Mouse (Mus musculus): Measurements from ENCODE around the gene Syne4. TPM values are rescaled to one million over a fixed set of nuclear protein-coding genes. Genes with fewer than 3 reads are reported as not detected.

Gene Syne4
- polyA plus RNA-seq (2012; rRNA removed) = 5.4 and 7.2 TPM in 2 replicates

- no peak for DNase-seq (ENCODE audit: low read depth)
Measured at GRCm38 (mm10) chr7:30314721-30315155, at the start of gene Syne4. Syne4 (plus strand) TSS chr7:30314807.

- DNase-seq (ENCODE audit: low read depth) = no peak
Measured at GRCm38 (mm10) chr7:30265041-30265440, 49.6 kb upstream of the Syne4 start.

- DNase-seq (ENCODE audit: low read depth) = no peak
Measured at GRCm38 (mm10) chr7:30265531-30265930, 49.1 kb upstream of the Syne4 start.

GRCm38 (mm10) chr7:30265935-30266334, 48.7 kb upstream of the Syne4 start:
- DNase-seq (ENCODE audit: low read depth) = no peak

DNA sequence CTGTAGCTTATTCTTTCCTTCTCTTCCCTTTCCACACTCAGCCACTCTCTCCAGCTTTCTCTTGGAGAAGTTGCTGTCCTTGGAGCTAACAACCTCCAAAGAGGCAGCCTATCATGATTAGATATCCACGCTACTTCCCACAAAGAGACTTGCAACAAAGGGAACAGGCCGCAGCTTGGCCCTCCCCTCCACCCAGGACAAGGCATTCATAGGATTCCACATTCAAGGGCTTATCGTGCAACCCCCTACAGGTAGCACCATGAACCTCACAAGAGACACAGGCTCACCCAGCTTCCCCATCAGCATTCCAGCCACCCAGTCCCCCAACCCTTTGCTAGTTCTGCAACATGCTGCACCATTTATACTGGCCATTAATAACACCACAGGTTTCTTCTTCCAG, 47.8 kb upstream of the Syne4 start:
- no peak for DNase-seq (ENCODE audit: low read depth)

DNA sequence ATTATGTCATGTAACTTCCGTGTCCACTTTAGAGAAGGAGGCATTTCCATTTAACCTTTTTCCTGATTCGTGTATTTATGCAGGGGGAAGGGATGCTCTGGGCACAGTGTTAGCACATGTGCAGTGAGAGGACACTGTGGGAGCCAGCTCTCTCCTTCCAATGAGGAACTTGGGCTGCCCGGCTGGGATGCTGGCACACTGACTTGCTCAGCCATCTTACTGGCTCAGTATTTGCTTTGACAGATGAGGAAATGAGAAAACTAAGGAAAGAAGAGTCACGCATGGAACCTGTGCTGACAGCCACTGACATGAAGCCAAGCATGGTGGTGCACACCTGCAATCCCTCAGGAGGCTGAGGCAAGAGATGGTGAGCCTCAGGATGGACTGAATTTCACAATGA, 45.0 kb upstream of the Syne4 start:
- DNase-seq (ENCODE audit: low read depth) = no peak

- DNase-seq (ENCODE audit: low read depth) = no peak
Measured at GRCm38 (mm10) chr7:30274383-30274782, 40.2 kb upstream of the Syne4 start.

GRCm38 (mm10) chr7:30278911-30279310, 35.7 kb upstream of the Syne4 start:
- no peak for DNase-seq (ENCODE audit: low read depth)

DNA sequence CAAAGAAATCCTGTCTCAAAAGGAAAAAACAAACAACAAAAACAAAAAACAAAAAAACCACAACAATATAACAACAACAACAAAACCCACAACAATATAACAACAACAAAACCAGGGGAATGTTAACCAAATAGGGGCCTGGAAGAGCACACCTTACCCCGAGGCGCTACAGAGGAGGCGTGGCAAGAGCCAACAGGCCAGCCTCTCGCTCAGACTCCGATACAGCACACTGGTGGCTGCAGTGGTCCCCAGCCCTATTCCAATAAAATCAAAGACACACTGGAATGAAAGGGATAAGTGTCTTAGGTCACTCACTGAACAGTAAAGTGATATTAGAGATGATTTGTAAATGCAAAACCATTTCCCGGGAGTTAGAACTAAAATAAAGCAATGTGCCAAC, 35.1 kb upstream of the Syne4 start:
- no peak for DNase-seq (ENCODE audit: low read depth)

GRCm38 (mm10) chr7:30279951-30280669, 34.5 kb upstream of the Syne4 start, which contains the start of the genes Thap8 and Wdr62:
Thap8 (plus strand) TSS chr7:30280094.
Wdr62 (minus strand) TSS chr7:30280419.
- peak; percentile 45 for DNase-seq (ENCODE audit: low read depth)

DNA sequence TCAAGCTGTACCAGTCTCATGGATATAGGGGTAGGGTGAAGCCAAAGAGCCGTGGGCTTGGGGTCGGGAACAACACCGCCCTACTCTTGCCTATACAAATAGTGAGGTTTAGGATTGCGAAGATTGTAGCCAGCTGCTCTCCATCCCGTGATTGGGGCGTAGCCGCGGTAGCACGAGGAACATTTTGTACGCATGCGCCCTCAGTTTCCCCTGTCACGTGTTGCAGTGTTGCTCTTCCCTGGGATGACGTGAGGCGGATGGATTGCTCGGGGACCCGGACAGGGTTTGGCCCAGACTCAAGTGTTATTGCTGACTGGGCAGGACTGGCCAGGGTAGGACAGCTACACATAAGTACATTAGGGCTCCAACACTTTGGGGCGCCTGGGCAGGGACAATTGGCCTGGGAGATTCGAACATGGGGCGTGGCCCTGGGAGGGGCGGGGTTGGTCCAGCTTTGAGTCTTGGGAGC, 33.9 kb upstream of the Syne4 start:
- peak; percentile 20 for DNase-seq (ENCODE audit: low read depth)

DNA sequence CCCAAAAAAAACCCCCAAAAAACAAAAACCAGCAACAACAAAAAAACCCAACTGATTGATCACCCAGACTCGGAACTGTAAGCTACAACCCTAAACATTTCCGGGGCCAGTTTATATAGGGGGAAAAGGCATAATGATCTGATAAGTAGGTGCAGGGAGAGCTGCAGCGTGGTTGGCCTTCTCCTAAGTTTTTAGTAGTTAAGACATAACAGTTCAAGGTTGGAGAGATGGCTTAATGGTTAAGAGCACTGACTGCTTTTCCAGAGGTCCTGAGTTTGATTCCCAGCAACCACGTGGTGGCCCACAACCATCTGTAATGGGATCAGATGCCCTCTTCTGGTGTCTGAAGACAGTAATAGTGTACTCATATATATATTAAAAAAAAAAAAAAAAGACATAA, 33.1 kb upstream of the Syne4 start:
- DNase-seq (ENCODE audit: low read depth) = no peak

DNA sequence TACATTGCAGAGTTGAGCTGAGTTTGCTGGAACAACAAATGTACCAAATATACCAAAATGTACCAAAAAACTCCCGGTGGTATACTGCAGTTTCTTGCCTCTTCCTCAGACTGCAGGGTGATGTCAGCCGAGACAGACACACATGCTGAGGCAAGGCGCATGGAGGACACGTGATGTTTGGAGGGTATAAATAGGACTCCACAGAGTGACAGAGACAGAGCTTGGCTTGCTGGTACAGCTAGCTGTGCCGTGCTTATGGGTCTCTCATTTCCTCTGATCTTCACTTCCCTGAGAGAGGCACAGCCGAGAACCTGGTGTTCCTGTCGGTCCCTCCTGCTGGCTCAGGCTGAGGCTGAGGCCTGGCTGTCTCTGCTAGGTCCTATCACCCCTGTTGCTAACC, 31.9 kb upstream of the Syne4 start:
- no peak for DNase-seq (ENCODE audit: low read depth)

DNA sequence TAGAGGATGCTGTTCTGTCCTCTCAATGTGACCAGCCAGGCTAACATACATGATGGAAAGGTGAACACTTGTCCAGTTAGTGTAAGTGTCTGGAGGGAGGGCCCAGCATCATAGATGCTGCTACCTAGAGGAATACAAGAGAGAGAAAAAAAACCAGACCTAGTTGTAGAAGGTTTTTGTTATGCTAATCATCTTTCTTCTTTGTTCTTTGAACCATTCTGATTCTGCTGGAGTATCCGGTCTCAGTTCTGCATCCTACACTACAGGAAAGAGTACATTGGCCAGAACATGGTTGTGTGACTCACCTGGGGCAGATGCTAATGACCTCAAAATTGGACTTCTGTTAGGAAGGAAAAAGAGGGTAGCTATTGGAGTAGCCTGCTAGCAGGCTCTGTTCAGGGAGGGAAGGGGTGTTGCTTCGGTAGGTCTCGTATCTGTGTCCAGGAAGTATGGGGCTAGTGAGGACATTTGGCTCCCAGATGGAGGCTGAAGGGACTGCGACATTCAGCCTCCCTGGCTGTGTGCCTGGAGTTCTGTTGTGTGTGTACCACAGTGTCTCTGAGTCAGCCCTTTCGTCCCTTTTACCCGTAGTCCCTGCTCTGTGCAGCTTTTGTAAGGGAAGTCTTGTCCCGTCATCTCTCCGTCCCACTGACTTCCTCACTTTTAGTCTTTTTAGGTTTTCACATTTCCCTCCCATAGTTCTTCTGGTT, 27.8 kb upstream of the Syne4 start:
- DNase-seq (ENCODE audit: low read depth) = no peak

DNA sequence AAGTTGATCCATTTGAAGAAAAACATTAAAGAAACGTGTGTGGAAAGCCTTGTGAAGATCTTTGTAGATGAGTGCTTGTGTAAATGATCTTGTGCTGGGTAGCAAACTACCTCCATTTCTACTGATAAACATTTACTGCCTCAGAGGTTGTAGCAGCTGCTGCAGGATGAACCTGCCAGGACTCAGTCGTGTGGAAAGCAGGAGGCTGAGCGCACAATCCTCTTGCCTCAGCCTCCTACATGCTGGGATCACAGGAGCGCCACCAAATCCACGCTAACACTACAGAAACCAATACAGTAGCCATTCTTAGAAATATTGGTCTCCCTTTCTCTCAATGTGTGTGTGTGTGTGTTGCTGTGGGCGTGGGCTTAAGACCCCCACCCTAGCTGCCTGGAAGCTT, 26.6 kb upstream of the Syne4 start:
- no peak for DNase-seq (ENCODE audit: low read depth)

GRCm38 (mm10) chr7:30289071-30289713, 25.4 kb upstream of the Syne4 start:
- no peak for DNase-seq (ENCODE audit: low read depth)

GRCm38 (mm10) chr7:30289714-30290399, 24.8 kb upstream of the Syne4 start:
- DNase-seq (ENCODE audit: low read depth) = no peak

DNA sequence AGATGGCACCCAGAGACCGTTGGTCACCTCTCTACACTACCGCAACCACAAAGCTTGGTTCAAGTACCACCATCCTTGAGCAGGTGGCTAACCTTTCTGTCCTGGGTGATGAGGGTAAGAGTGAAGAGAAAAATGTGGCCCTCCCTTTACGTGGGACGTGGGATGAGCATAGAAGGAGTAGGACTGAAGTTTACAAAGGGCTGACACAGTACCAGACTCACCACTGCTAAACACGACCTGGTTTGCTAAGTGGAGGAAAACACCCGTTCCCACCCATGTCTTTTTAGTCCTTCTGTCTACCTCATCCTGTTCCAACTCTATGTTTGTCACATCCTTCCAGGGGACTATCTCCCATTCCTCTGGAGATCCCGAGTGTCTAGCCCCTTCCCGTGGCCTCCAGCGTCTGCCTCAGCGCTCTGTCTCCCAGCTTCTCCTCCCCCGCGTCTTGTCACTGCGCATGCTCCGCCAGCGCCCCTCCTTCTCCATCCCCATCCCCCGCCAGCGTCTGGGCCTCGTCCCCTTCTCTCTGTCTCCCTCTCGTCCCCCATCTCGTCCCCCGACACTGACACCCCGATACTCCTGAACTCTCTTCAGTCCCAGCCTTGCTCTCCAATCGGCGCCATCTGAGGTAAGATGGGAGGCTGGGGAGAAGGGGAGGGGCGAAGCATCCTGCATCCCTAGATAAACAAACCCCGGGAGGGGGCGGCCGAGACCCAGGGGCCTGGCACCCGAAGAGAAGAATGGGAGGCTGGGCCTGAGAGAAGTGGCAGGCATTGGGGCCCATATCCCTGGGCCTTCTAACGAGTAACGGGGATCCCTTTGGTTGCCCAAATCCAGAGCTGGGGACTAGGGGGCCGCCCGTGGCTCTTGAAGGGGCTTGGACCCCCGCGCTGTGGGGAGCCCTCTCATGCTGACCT, 23.1 kb upstream of the Syne4 start, which contains the start of gene Clip3:
Gene Clip3 (plus strand): TSS at position 514 of the 917 bp plus-strand sequence.
- DNase-seq (ENCODE audit: low read depth) = no peak

DNA sequence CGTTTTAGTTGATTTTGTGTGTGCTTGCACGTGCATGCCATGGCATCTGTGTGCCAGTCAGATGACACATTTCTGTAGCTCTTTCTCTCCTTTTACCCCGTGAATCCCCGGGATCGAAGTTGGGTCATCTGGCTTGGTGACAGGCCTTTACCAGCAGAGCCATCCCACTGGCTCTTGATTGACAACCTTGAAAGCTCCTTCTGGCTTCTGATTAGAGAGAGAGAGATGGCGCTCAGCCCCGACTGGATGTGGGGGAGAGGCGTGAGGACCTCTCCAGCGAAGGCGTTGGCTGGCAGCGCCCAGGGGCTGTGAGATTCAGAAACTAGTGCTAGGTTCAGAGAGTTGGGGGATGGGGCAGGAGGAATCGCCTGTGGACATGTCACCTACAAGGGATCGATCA, 20.8 kb upstream of the Syne4 start:
- DNase-seq (ENCODE audit: low read depth) = no peak

DNA sequence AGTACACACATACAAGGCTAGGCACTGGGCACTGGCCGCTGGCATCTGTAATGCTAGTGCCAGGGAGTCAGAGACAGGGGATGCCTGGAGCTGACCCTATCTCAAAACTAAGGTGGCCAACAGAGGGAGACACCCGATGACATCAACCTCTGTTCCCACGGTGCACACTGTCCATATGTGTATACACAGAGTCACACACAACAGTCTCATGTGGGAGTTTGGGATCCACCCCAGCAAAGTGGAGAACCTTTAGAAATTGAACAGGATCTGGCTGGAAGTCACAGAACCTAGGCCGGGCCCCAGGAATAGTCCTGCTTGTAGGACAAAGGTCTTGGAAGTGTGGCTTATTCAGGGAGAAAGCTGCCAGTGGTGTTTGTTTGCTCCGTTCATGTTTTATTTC, 20.3 kb upstream of the Syne4 start:
- DNase-seq (ENCODE audit: low read depth) = no peak

GRCm38 (mm10) chr7:30295103-30295502, 19.5 kb upstream of the Syne4 start:
- no peak for DNase-seq (ENCODE audit: low read depth)
